Mouse (Mus musculus) liver, embryonic 12.5 days (tissue): ENCODE results near the gene Clstn1. TPM values are rescaled to one million over a fixed set of nuclear protein-coding genes. Genes with fewer than 3 reads are reported as not detected.

ENCODE experiments used
- ATAC-seq: fragments of 200-750 bp; cut with Nextera tagmentation; 2 replicates; pipeline ENCODE4 v1.8.0; 2017; ENCODE audit warnings: moderate number of reproducible peaks, mild to moderate bottlenecking, moderate library complexity
- H3K27ac ChIP-seq: fragments of 300-500 bp; sonication (generic); 2 replicates; pipeline ENCODE4 v1.5.1; 2016; ENCODE audit warnings: mild to moderate bottlenecking
- H3K27me3 ChIP-seq: fragments of 300-500 bp; sonication (generic); replicated peaks from 2 replicates; pipeline ENCODE4 v1.6.1; 2016; ENCODE audit warnings: mild to moderate bottlenecking, moderate library complexity
- H3K36me3 ChIP-seq: fragments of 300-500 bp; sonication (generic); 2 replicates; pipeline ENCODE4 v1.6.1; 2016; ENCODE audit warnings: mild to moderate bottlenecking, moderate library complexity
- H3K4me1 ChIP-seq: fragments of 300-500 bp; sonication (generic); 2 replicates; pipeline ENCODE4 v1.6.1; 2016
- H3K4me2 ChIP-seq: fragments of 300-500 bp; sonication (generic); 2 replicates; pipeline ENCODE4 v1.6.1; 2016; ENCODE audit warnings: mild to moderate bottlenecking, moderate library complexity
- H3K4me3 ChIP-seq: fragments of 300-500 bp; sonication (generic); 2 replicates; pipeline ENCODE4 v1.5.1; 2016; ENCODE audit warnings: mild to moderate bottlenecking, moderate library complexity
- H3K9ac ChIP-seq: fragments of 300-500 bp; sonication (generic); 2 replicates; pipeline ENCODE4 v1.6.1; 2016; ENCODE audit warnings: mild to moderate bottlenecking, moderate library complexity
- H3K9me3 ChIP-seq: fragments of 300-500 bp; sonication (generic); replicated peaks from 2 replicates; pipeline ENCODE4 v1.6.1; 2016; ENCODE audit warnings: mild to moderate bottlenecking, moderate library complexity
- WGBS: fragments of 180-500 bp; shearing (Covaris S2); methylation state at CpG from one replicate; pipeline ENCODE4 v1.1.7; 2016; ENCODE audit not compliant: insufficient replicate concordance; 5-methylcytosine and 5-hydroxymethylcytosine counted together
- microRNA-seq: library from miRNA; unstranded; fragments of <30 nt; microRNA quantifications from one replicate; pipeline ENCODE4, GENCODE M21; 2017
- polyA plus RNA-seq: library from polyadenylated mRNA; unstranded; fragments of >200 nt; fragmentation: Nextera tagmentation; extraction: Ambion mirVana; gene quantifications from 2 replicates; pipeline ENCODE4 v1.2.1, GENCODE M21; 2016

The Clstn1 gene
- polyA plus RNA-seq, 1 experiment from 2014 or later = 6.9 TPM

DNA sequence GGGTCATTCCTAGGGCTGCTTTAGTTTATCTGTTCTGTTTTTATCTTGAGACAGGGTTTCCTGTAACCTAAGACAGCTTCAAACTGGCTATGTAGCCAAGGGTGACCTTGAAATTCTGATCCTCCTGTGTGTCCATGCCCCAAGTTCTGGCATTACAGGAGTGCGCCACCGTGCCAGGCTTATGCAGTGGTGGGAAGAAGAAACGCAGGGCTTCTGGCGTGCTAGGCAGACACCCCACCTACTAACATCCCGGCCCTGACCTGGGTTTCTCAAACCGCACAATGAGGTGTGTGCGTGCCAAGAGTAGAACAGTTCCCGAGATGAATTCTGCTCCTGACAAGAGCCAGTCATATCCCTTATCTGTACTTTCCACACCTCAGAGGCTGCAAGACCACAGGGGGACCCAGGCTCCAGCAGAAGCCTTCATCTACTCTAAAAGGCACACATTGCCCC lies 104.6 kb downstream of the Clstn1 start:
- H3K9me3 ChIP-seq = no peaks in the 10 kb centered on the region
- WGBS = 31% methylated on average over 8 of the region's 8 CpGs
- peak; percentile 77 for ATAC-seq
- H3K4me3 ChIP-seq = no peak overlapping the region
- H3K4me1 ChIP-seq = peaks cover 30% of the 10 kb centered on the region
- peak overlapping the region; percentile 42 for H3K4me2 ChIP-seq
- H3K27me3 ChIP-seq = no peaks in the 10 kb centered on the region
- no peak overlapping the region; the same call in 1 of the 2 replicates for H3K9ac ChIP-seq
- H3K27ac ChIP-seq = peak overlapping the region; percentile 61
- no peaks in the 10 kb centered on the region for H3K36me3 ChIP-seq

DNA sequence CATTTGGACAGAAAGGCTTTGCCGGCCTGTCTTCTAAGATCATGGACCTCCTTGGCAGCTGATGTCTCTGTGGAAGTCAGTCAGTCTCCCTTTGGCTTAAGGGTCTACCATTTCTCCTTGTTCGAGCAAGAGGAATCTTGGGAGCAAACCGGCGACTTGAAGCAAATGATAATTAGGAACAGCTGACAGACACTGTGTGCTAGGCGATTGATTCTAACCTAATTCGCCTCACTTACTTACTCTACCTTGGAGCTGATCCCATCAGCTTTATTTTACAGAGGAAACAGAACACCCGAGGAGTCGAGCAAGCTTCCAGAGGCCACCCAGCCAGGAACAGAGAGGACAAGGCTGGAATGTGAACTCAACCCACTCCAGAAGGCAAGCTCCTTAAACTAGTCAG lies 105.1 kb downstream of the Clstn1 start:
- Histone ChIP-seq H3K4me1 (peaks cover 35% of the 10 kb centered on the region), H3K9ac (no peak overlapping the region; the same call in 1 of the 2 replicates), H3K9me3 (no peaks in the 10 kb centered on the region), H3K4me2 (peak overlapping the region; percentile 42), H3K27me3 (0 out of 2 replicates have a peak, but pooled peaks cover 3% of the 10 kb centered on the region), H3K27ac (peak overlapping the region; percentile 61), H3K4me3 (no peak overlapping the region), H3K36me3 (no peaks in the 10 kb centered on the region)
- WGBS = 52% methylated on average over 8 of the region's 8 CpGs
- ATAC-seq = no peak

DNA sequence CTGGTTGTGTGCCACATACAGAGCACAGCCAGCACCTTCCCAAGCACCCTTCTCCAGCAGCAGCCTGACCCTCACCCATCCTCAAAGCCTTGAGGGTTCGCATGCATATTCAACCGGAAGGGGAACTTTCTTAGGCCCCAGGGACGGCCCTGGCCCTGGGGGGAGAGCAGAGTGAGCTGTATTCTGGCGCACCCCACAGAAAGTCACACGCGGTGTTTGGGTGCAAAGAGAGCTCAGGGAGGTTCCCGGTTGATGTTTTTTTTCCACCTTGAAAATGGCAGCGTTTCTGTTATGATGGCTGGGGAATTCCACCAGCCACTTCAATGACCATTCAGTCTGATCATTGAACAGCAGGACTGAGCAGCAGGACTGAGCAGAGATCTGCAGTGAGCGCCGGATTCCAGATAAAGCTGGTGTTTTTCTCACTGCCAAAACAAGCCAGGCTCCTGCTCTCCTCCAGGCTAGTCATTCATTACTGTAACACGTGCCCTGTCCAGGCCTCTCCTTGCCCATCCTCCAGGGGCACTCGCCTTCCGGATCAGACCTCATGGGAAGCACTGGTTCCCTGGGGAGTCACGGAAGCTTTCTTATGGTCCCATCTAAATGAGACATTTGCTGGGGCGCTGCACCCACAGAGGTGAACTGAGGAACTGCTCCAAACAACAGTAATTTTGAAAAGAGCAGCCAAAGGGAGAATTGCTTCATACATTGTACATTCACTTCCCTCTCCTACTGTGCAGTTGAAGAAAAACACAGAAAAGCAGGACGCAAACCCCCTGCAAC lies 110.1 kb downstream of the Clstn1 start:
- ATAC-seq = no peak
- 20% methylated on average over 16 of the region's 16 CpGs for WGBS
- peaks cover 20% of the 10 kb centered on the region; the same call in 1 of the 2 replicates for H3K27me3 ChIP-seq
- peak overlapping the region; percentile 18; the same call in 1 of the 2 replicates for H3K9ac ChIP-seq
- H3K36me3 ChIP-seq = no peaks in the 10 kb centered on the region
- peak overlapping the region; percentile 87 for H3K4me2 ChIP-seq
- H3K4me1 ChIP-seq = peaks cover 48% of the 10 kb centered on the region
- H3K9me3 ChIP-seq = no peaks in the 10 kb centered on the region
- peak overlapping the region; percentile 64; the same call in 1 of the 2 replicates for H3K4me3 ChIP-seq
- no peak overlapping the region for H3K27ac ChIP-seq

DNA sequence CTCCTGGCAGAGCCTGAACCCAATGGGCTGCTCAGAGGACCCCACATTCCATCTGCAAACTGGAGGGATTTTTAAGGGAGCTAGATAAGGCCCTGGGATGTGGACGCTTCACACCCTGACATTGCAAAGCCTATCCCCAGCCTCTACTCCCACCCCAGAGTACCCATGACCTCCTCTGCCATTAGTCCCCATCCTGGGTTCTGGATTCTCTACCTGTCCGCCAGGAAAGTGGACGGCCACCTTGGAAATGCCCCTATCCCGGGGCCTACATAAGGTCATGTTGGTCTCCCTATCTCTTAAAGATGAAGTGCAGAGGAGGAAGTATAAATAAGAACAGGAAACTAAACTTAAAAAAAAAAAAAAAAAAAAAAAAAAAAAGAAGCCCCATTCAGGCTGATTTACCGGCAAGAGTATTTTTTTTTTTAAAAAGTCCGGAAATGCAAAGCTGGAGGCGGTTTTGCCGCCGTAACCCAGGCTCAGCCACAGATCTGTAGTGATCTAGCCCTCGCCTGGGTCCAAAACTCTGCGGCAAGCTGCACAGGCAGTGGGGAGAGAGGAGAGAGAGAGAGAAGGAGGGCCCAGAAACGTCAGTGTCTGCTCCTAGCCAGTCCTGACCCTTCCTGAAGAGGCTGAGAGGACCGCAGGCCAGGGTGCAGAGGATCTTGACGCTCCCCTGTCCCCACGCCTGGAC lies 111.4 kb downstream of the Clstn1 start:
- peak overlapping the region; percentile 73 for H3K9ac ChIP-seq
- 5% methylated on average over 15 of the region's 15 CpGs for WGBS
- H3K27me3 ChIP-seq = peaks cover 20% of the 10 kb centered on the region; the same call in 1 of the 2 replicates
- H3K4me3 ChIP-seq = peak overlapping the region; percentile 64
- no peaks in the 10 kb centered on the region for H3K36me3 ChIP-seq
- H3K4me1 ChIP-seq = peaks cover 47% of the 10 kb centered on the region
- H3K27ac ChIP-seq = peak overlapping the region; percentile 68
- H3K4me2 ChIP-seq = peak overlapping the region; percentile 87
- peak; percentile 36 for ATAC-seq
- no peaks in the 10 kb centered on the region for H3K9me3 ChIP-seq

DNA sequence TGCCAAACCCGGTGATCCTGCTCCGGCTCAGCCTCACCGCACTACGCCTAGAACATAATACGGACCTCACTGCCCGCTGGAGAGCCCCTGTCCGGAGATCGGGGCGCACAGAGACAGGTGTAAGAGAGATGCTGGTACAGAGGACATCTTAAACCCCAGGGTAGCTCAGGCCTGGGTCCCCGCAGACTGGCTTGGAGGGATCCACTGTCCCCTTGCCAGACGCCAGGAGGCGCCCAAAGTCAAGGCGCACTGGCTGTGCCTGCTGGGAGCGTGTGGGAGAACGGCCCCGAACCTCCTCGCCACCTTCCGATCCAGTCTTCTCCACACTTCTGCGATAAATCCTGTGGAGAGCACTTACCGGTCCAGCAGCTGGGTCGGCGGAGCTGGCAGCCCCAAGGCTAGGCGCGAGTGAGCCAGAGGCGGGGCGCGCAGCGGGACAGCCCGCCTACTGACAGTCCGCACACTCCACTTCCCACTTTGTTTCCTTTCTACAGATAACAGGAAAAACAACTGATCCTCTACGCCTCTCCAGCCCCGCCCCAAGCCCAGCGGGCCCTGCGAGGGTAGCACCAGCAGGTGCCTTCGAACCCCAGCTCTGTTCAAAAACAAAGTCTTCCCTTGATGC lies 112.0 kb downstream of the Clstn1 start:
- Histone ChIP-seq H3K9me3 (no peaks in the 10 kb centered on the region), H3K4me3 (peak overlapping the region; percentile 64), H3K9ac (peak overlapping the region; percentile 73), H3K27me3 (peaks cover 20% of the 10 kb centered on the region; the same call in 1 of the 2 replicates), H3K27ac (peak overlapping the region; percentile 68), H3K4me1 (peaks cover 48% of the 10 kb centered on the region), H3K4me2 (peak overlapping the region; percentile 87), H3K36me3 (no peaks in the 10 kb centered on the region)
- ATAC-seq = peak; percentile 81
- under 1% methylated on average over 35 of the region's 35 CpGs for WGBS

Small RNAs within 50 kb of the gene (microRNA-seq; reads per million reads assigned to microRNA genes)
- not detected for gene Mir5616
- gene Mir7023 = not detected

Other genes with a start within 250 kb of the Clstn1 start
- 25.1 and 26.4 TPM in 2 replicates for gene Ube4b, start 159.7 kb upstream of the Clstn1 start, polyA plus RNA-seq
- gene Rbp7, start 131.5 kb upstream of the Clstn1 start, polyA plus RNA-seq = not detected in 2 replicates
- gene Tmem274, start 109.1 kb upstream of the Clstn1 start, polyA plus RNA-seq = 0.21 TPM in 1 of 2 replicates, not detected in the other
- gene Nmnat1, start 101.3 kb upstream of the Clstn1 start, polyA plus RNA-seq = 6.8 and 8.4 TPM in 2 replicates
- 23.8 and 24.7 TPM in 2 replicates for gene Lzic, start 101.2 kb upstream of the Clstn1 start, polyA plus RNA-seq
- 10.0 and 10.1 TPM in 2 replicates for gene Ctnnbip1, start 68.2 kb upstream of the Clstn1 start, polyA plus RNA-seq
- 7.6 and 8.9 TPM in 2 replicates for gene Pik3cd, start 116.1 kb downstream of the Clstn1 start, polyA plus RNA-seq
- gene Tmem201, start 151.6 kb downstream of the Clstn1 start, polyA plus RNA-seq = 12.8 and 13.8 TPM in 2 replicates
- gene Slc25a33, start 187.8 kb downstream of the Clstn1 start, polyA plus RNA-seq = 17.1 and 17.3 TPM in 2 replicates